Mouse (Mus musculus) ES-E14 (cell line): ENCODE measurements around the gene Prickle2. TPM values are rescaled to one million over a fixed set of nuclear protein-coding genes. Genes with fewer than 3 reads are reported as not detected.

ENCODE experiments used
- DNase-seq: peaks from one replicate; pipeline ENCODE4 v3.0.0-alpha.2; 2013; ENCODE audit warnings: low read depth, low spot score
- H3K27ac ChIP-seq: 2 replicates; pipeline ENCODE4 v1.5.1; 2012; ENCODE audit warnings: low read depth, mild to moderate bottlenecking, low read length, moderate library complexity, mixed read lengths; ENCODE audit not compliant: poor library complexity, insufficient read depth, severe bottlenecking
- H3K36me3 ChIP-seq: 2 replicates; pipeline ENCODE4 v1.6.1; 2012; ENCODE audit warnings: mild to moderate bottlenecking, low read length, moderate library complexity, mixed read lengths; ENCODE audit not compliant: control insufficient read depth, poor library complexity, insufficient read depth, severe bottlenecking
- H3K4me1 ChIP-seq, 2 experiments: fragments of 150-350 bp in 1 of 2; sonication (generic) in 1 of 2; 2 replicates each; pipeline ENCODE4 v1.6.1; 2012; ENCODE audit warnings: low read length in 2 of 2, mild to moderate bottlenecking in 1 of 2, mixed read lengths in 1 of 2; ENCODE audit not compliant: control insufficient read depth in 2 of 2, insufficient read depth in 2 of 2, poor library complexity in 1 of 2
- H3K4me3 ChIP-seq, 2 experiments: fragments of 150-350 bp in 1 of 2; sonication (generic) in 1 of 2; 2 replicates each; pipeline ENCODE4 v1.5.1; 2012; ENCODE audit warnings: low read length in 2 of 2, low read depth in 1 of 2, mild to moderate bottlenecking in 1 of 2, mixed read lengths in 1 of 2; ENCODE audit not compliant: insufficient read depth in 1 of 2, poor library complexity in 1 of 2, severe bottlenecking in 1 of 2
- H3K9ac ChIP-seq: 2 replicates; pipeline ENCODE4 v1.6.1; 2012; ENCODE audit warnings: low read depth, mild to moderate bottlenecking, low read length, mixed read lengths; ENCODE audit not compliant: poor library complexity, insufficient read depth, severe bottlenecking
- H3K9me3 ChIP-seq: fragments of 150-350 bp; sonication (generic); 2 replicates; pipeline ENCODE4 v1.6.1; 2012; ENCODE audit warnings: low read depth, mild to moderate bottlenecking, low read length; ENCODE audit not compliant: control insufficient read depth, insufficient read depth
- CHD2 ChIP-seq: IDR thresholded peaks from 2 replicates; pipeline ENCODE4 v1.6.1; 2014; ENCODE audit warnings: mild to moderate bottlenecking, low read depth, low read length, inconsistent platforms
- HCFC1 ChIP-seq: IDR thresholded peaks from 2 replicates; pipeline ENCODE4 v1.6.1; 2012; ENCODE audit warnings: low read length, inconsistent platforms, borderline replicate concordance; ENCODE audit not compliant: insufficient read depth
- MAFK ChIP-seq: IDR thresholded peaks from 2 replicates; pipeline ENCODE4 v1.6.1; 2014; ENCODE audit warnings: mild to moderate bottlenecking, low read depth, low read length, inconsistent platforms; ENCODE audit not compliant: insufficient read depth
- ZC3H11A ChIP-seq: IDR thresholded peaks from 2 replicates; pipeline ENCODE4 v1.6.1; 2012; ENCODE audit warnings: low read depth, mild to moderate bottlenecking, inconsistent platforms, low read length, borderline replicate concordance
- ZNF384 ChIP-seq: IDR thresholded peaks from 2 replicates; pipeline ENCODE4 v1.6.1; 2012; ENCODE audit warnings: low read depth, low read length, inconsistent platforms
- in situ Hi-C, 2 experiments: fragments of 600-800 bp; cut with MboI; formaldehyde crosslinking; loops; one replicate each; pipeline ENCODE4 v1.15.1; 2025; ENCODE audit warnings: low sequenced_read_pairs in 2 of 2, inconsistent platforms in 1 of 2; ENCODE audit not compliant: unreplicated experiment in 2 of 2
- total RNA-seq: library from RNA; depleted of rRNA; stranded (reverse); fragments of 300-350 nt; gene quantifications from 2 replicates; pipeline ENCODE4 v1.2.3, GENCODE M21; 2012

Prickle2 gene
- total RNA-seq, 1 experiment, result 1.2 TPM

GRCm38 (mm10) chr6:92532331-92532730 lies 173.6 kb downstream of the Prickle2 start:
- Histone ChIP-seq H3K4me1 (no peaks in the 10 kb centered on the region), H3K9ac (no peak overlapping the region), H3K36me3 (no peaks in the 10 kb centered on the region), H3K9me3 (no peaks in the 10 kb centered on the region), H3K4me3 (no peak overlapping the region), H3K27ac (no peak overlapping the region)
- in situ Hi-C loops, result no loop called here
- TF ChIP-seq ZC3H11A (no peak), HCFC1 (no peak), CHD2 (no peak), ZNF384 (no peak), MAFK (no peak)
- no peak for DNase-seq

- TF ChIP-seq CHD2 (no peak), MAFK (no peak), HCFC1 (no peak), ZC3H11A (no peak), ZNF384 (no peak)
- no peaks in the 10 kb centered on the region for H3K9me3 ChIP-seq
- H3K4me3 ChIP-seq, result no peak overlapping the region
- no peak overlapping the region for H3K27ac ChIP-seq
- H3K9ac ChIP-seq, result no peak overlapping the region
- no peaks in the 10 kb centered on the region for H3K36me3 ChIP-seq
- in situ Hi-C loops, result no loop called here
- DNase-seq, result no peak
- peaks cover 0 to 3% of the 10 kb centered on the region in 2 experiments; a peak in 1 of 4 replicates for H3K4me1 ChIP-seq
These were observed 179.7 kb downstream of the Prickle2 start for GRCm38 (mm10) chr6:92526212-92526611.

GRCm38 (mm10) chr6:92525646-92526045 lies 180.3 kb downstream of the Prickle2 start:
- Histone ChIP-seq H3K9me3 (no peaks in the 10 kb centered on the region), H3K9ac (no peak overlapping the region), H3K27ac (no peak overlapping the region), H3K4me1 (peaks cover 0 to 3% of the 10 kb centered on the region in 2 experiments; a peak in 1 of 4 replicates), H3K4me3 (no peak overlapping the region), H3K36me3 (no peaks in the 10 kb centered on the region)
- in situ Hi-C loops, result no loop called here
- TF ChIP-seq ZNF384 (no peak), HCFC1 (no peak), MAFK (no peak), ZC3H11A (no peak)
- DNase-seq, result no peak

DNA sequence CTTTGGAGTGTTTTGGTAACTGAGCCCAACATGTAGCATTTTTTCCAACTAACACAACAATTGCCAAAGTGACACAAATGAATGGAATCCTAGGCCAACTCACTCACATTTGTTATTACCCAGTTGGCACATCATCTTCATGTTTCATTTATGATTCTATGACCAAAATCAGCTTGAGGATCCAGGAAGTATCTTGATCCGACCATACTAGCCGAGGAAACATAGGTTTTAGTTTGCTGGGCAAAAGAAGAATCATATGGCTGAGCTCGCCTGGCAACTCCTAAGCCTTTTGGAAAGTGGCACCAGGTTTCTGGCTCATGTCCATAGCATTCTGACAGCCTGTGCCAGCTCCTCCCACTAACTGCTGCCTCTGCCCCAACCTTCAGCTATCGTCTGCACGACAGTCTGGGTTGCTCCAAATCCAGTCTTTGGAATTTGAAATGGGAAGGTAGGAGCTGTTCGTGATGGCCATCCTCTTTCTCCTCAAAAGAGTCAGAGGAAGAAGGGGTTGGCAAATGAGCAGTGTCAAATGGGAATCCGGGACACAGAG lies 184.4 kb downstream of the Prickle2 start:
- Histone ChIP-seq H3K4me1 (peaks cover 0 to 3% of the 10 kb centered on the region in 2 experiments; a peak in 1 of 4 replicates), H3K36me3 (no peaks in the 10 kb centered on the region), H3K9ac (no peak overlapping the region), H3K9me3 (no peaks in the 10 kb centered on the region), H3K27ac (no peak overlapping the region), H3K4me3 (no peak overlapping the region)
- in situ Hi-C loops, result no loop called here
- TF ChIP-seq HCFC1, result no peak
- no peak for TF ChIP-seq MAFK
- no peak for TF ChIP-seq ZC3H11A
- TF ChIP-seq ZNF384, result no peak
- TF ChIP-seq CHD2, result no peak
- no peak for DNase-seq

- in situ Hi-C loops, result no loop called here
- TF ChIP-seq MAFK, result peak; percentile 70
- no peak for TF ChIP-seq ZNF384
- DNase-seq, result no peak
- H3K4me3 ChIP-seq, result no peak overlapping the region
- no peaks in the 10 kb centered on the region for H3K9me3 ChIP-seq
- no peak overlapping the region for H3K9ac ChIP-seq
- H3K4me1 ChIP-seq, result peaks cover 0 to 3% of the 10 kb centered on the region in 2 experiments; a peak in 1 of 4 replicates
- H3K36me3 ChIP-seq, result no peaks in the 10 kb centered on the region
- no peak overlapping the region for H3K27ac ChIP-seq
These were observed 185.7 kb downstream of the Prickle2 start for GRCm38 (mm10) chr6:92520088-92520875.
